Mouse (Mus musculus): ENCODE data around the gene Dusp14. TPM values are rescaled to one million over a fixed set of nuclear protein-coding genes. Genes with fewer than 3 reads are reported as not detected.

Dusp14 gene
- total RNA-seq, 1 experiment from 2014 or later = 1.3 TPM

DNA sequence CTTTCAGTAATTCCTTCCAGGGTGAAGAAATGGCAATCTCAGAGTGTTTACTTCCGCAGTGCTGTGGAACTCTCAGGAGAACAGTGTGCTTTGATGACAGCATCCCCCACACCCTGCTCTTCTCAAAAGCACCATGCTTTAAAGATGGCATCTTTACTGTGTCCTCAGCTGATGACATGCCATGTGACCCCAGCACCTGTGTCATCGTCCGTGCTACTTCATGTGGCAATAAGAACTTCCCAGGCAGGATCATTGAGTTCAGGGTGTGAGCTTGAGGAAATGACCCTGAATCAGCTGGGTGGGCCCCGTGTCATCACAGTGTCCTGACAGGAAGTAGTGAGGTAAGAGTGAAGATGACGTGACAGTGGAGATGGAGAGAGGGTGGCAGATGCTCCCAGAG is 36.5 kb downstream of the Dusp14 start:
- ATAC-seq (ENCODE audit: extremely low read depth, insufficient number of reproducible peaks, low FRiP score, poor library complexity, severe bottlenecking) = no peak

DNA sequence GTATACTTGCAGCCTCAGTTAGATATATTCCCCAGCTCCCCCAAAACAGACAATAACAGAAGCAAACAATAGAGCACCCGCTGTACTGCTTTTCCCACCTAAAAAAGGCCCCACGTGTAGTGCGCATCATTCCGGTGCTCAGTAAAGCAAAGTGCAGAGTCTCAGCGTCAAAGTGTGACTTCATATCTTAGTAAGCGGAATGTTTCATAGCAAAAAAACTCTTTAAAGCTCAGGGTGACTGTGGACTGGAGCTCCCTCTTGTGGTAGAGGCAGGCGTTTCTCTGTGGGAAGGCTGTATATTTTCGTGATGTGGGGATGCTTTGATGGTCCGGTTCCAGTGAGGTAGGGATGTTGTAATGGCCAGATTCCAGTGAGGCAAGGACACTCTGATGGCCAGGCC is 37.1 kb downstream of the Dusp14 start:
- 0 out of 2 replicates have a peak, but pooled peaks have one; percentile 30 for ATAC-seq (ENCODE audit: extremely low read depth, insufficient number of reproducible peaks, low FRiP score, poor library complexity, severe bottlenecking)

DNA sequence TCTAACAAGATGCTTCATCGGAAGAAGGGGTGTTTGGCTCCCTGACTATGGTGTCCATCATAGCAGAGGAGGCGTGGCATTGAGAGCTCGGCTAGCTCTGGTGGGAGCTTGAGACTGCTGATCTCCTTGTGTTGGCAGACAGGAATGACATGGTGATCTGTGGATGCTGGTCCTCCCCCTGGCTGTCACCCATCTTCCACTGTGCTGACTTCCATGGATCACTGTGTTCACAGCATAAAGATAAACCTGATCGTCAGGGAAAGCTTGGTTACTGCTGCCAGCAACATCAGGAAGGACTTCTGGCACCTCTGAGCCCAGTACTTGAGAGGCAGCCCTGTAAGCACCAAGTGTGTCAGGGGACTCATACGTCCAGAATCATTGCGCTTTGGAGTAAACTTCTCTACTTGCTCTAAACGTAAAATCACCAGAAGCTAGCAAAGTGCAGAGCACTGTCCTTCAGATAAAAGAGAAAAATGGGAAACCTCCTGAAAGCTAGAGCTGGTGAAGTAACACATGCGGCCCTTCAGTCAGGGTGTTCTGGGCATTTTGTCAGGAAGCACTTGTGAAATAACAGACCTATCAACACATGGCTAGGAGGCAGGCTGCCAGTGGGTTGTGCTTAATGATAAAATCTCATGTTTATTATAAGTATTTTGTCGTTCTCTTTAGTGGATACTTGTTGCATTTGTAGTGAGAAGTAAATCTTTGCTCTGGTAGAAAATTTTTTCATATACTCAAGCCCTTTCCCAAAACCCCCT is 40.6 kb downstream of the Dusp14 start:
- ATAC-seq (ENCODE audit: extremely low read depth, insufficient number of reproducible peaks, low FRiP score, poor library complexity, severe bottlenecking) = no peak

DNA sequence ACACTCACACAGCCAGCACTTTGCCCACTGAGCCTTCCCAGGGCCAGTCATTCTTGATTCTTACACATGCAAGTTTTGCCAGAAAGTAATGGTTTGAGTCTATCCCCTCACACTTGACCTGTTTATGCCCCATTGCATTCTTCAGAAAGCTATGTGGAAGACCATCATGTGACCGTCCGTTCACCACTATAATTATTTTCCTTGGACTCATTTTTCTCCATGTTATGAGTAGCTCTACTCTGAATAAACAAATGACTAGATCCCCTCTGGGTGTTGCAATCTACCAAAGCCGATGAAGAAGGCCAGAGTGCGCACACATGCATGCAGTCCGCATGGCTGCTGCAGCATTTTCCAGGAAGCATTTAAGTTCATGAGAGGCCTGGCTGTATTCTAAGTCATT is 41.8 kb downstream of the Dusp14 start:
- ATAC-seq (ENCODE audit: extremely low read depth, insufficient number of reproducible peaks, low FRiP score, poor library complexity, severe bottlenecking) = no peak

DNA sequence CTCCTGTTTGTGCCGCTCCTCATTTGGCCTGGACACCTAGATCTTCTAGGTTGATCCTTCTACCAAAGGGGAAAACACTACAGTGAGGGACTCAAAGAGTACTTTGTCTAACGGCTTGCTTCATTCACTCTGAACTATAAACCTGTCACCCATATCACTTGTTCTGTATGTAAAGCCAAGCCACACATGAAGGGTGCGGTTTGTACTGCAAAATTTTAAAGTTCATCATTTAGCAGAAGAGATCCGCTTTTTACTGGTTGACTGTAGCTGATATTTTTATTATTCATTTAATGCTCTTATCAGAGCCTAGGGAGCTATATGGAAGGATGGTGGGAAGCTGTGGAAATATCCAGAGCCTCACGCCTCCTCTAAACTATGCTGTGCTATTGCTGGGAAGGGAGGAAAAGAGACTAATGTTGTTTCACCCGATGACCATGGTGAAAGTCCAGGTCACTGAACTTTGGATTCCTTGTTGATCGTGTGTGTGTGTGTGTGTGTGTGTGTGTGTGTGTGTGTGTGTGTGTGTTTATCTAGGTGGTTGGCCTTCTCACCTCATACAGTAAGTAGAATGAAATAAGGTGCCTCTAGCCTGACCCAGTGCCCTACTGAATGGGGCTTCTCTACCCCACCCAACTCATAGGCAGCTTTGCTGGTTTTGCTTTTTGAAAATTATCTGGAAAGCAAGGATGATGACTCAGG is 52.1 kb downstream of the Dusp14 start:
- no peak for ATAC-seq (ENCODE audit: extremely low read depth, insufficient number of reproducible peaks, low FRiP score, poor library complexity, severe bottlenecking)

DNA sequence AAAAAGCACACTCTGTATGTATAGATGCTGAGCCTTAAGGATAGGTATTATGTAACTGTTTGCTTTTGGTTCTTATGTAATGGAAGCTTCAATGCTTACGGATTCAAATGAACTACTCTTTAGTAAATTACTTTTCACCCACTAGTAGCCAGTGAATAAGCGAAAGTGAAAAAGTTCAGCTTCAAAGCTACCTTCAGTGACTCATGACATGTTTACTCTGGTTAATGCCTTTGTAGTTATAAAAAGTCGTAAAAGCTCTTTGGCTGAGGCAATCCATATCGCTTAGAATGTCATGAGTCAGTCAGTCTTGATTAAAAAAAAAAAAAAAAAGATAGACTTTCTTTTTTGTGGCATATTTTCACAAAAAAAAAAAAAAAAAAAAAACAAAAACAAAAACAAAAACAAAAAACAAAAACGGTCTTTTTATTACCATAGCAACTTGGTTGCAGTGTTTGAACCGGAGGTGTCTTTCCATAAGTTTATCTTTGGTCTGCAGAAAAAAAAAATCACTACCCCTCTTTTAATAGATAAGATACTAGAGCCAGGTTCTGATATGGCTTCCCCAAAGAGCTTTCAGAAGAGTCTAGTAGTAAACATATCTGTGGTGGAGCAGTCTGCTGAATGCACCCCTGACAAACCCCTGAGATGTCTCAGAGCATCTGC is 52.8 kb downstream of the Dusp14 start:
- ATAC-seq (ENCODE audit: extremely low read depth, insufficient number of reproducible peaks, low FRiP score, poor library complexity, severe bottlenecking) = no peak

DNA sequence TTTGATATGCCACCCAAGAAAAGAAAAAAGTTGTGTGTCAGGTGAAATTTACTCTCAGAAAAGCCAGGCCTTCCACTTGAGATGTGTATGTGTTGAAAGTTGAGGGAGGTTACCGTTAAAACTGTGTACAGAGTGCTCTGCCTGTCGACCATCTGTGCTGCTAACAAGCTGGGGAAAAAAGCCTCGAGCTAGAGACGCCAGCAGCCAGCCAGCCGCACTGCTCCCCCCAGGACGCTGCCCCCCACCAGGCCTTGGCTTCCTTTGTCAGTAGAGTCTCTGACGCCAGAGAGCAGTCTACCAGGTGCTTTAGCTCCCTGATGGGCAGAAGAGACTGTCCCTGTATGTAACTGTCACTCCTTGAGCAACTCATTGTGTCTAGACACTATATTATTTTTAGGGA is 56.0 kb downstream of the Dusp14 start:
- no peak for ATAC-seq (ENCODE audit: extremely low read depth, insufficient number of reproducible peaks, low FRiP score, poor library complexity, severe bottlenecking)

DNA sequence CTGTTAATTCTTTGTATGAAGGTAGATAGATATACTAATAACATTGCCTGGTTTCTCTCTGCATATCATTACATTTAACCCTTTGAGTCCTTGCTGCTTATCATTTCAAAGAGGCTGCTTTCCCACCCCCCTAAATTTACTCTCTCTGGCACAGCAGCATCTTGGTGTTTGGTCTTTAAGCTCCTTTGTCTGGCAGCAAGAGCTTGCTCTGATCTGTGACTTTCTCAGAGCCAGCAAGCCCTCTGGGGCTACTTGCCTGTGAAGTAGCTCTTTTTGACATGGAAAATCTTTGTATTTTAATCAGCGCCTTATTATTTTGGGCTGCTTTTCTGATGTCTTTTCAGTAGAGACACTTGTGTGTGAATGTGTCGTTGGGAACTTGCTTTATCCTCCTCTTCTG is 57.5 kb downstream of the Dusp14 start:
- no peak for ATAC-seq (ENCODE audit: extremely low read depth, insufficient number of reproducible peaks, low FRiP score, poor library complexity, severe bottlenecking)

DNA sequence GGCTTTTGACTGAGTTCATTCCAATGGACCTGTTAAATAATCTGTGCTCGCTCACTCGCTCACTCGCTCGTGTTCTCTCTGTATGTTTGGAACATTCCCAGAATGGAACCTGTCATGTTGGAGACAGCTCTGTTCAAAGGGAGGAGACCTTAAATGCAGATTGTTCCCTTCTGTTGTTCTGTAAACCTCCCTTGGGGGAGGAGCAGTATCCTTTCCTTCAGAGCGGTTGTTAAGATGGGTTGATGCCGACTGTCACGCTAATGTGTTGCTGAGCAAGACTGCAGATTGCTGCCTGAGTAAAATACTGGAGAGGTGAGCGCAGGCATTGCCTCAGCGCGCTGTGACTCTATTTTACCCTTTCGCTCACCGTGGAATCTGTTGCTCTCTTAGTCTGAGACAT is 58.0 kb downstream of the Dusp14 start:
- no peak for ATAC-seq (ENCODE audit: extremely low read depth, insufficient number of reproducible peaks, low FRiP score, poor library complexity, severe bottlenecking)

DNA sequence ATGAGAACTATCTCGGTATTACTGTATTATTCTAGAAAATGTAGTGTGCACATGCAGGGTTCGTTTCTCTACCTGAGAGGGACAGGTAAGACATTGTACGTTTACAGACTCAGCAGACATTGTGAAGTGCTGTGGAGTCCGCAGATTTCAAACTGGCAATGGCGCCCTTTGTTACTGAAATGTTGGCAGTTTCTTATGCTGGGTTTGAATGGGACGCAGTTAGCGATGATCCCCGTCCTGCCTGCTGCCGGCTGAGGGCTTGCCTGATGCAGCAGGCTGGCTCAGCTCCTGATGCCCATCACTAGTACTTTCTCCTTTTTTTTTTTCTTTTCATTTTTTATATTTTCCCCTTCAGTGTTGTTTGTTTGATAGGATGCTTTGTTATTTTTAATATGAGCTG is 58.6 kb downstream of the Dusp14 start:
- ATAC-seq (ENCODE audit: extremely low read depth, insufficient number of reproducible peaks, low FRiP score, poor library complexity, severe bottlenecking) = no peak

DNA sequence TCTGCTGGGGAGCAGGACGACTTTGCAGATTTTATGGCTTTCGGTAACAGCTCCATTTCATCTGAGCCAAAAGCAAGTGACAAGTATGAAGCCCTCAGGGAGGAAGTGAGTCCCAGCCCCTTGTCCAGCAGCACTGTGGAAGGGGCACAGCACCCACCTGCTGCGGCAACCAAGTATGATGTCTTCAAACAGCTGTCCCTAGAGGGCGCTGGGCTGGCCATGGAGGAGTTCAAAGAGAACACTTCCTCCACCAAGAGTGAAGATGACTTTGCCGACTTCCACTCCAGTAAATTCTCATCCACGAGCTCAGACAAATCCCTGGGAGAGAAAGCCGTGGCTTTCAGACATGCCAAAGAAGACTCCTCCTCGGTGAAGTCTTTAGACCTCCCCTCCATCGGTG is 60.1 kb downstream of the Dusp14 start:
- ATAC-seq (ENCODE audit: extremely low read depth, insufficient number of reproducible peaks, low FRiP score, poor library complexity, severe bottlenecking) = no peak

DNA sequence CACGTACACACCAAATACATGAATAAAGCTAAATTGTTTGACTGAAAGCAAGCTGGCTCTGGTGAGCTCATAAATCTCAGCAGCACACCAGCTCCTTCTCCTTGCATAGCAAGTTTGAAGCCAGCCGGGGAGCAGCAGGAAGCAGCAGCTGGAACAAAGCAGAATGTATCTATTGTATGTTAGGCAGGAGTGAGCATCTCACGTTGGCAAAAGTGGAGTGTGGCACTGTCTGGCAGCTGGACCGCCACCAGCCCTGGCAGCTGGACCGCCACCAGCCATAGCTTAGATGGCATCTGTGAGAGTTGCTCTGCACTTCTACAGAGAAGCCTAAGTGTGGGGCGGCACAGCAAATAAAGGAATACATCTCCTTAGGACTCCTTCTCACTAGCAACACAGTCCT is 65.1 kb downstream of the Dusp14 start:
- ATAC-seq (ENCODE audit: extremely low read depth, insufficient number of reproducible peaks, low FRiP score, poor library complexity, severe bottlenecking) = no peak

DNA sequence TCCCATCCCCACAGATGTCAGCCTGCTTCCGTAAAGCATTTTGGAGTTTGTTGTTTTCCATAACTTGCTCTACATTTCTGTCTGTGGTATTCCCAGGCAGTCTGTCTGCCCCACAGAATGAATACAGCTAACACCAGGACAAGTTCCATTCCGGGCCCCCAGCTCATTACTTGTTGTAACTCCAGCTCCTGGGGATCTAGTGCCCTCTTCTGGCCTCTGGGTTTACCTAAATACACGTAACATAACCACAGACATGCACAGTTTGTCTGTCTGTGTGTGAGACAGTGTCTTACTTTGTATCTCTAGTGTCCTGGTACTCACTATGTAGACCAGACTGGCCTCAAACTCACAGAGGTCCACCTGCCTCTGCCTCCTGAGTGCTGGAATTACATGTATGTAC is 67.8 kb downstream of the Dusp14 start:
- no peak for ATAC-seq (ENCODE audit: extremely low read depth, insufficient number of reproducible peaks, low FRiP score, poor library complexity, severe bottlenecking)

DNA sequence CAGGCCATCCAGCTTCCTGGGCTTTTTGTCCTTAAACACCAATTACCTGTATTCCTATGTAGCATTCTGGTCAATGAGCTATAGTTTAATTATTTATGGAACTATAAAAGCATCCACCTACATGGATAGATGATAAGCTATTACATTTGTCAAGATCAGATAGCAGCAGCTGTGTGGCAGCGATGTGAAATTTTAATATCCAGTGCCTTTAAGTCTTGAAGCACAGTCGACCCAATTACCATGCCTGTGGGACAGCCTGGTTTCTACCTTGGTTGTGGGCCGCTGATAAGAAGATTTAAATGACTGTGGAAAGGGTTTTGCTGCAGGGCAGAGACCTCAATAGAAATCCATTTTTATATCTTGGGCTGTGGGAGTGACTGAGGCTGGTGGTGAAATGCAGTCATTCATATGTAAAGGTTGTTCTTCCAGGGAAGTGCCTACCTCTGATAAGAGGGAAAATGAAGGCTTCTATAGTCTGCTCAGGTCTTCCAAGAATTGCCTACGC is 69.6 kb downstream of the Dusp14 start:
- ATAC-seq (ENCODE audit: extremely low read depth, insufficient number of reproducible peaks, low FRiP score, poor library complexity, severe bottlenecking) = no peak

DNA sequence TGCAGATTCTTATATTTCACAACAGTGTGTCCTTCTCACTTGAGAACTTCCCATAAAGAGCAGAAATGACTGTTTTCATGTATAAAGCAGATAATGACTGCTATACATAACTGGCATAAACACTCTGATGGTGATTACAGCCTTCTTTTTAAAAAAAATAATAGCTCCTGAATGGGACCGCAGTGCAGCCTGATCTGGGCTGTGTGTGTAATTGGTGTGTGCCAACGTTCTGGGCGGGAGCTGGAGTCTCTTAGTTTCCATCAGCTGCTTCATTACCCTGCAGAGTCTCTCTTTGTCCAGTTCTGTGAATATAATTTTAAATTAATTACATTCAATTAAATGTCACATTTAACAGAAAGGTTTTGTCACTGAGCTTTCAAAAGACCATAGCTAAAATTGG is 70.1 kb downstream of the Dusp14 start:
- ATAC-seq (ENCODE audit: extremely low read depth, insufficient number of reproducible peaks, low FRiP score, poor library complexity, severe bottlenecking) = no peak

Other genes starting within 250 kb of the Dusp14 start
- gene Hnf1b, start 219.2 kb downstream of the Dusp14 start, total RNA-seq (2017) = 0.58 TPM in 1 of 2 replicates, not detected in the other
- 71.0 and 73.2 TPM in 2 replicates for gene Ddx52, start 127.2 kb downstream of the Dusp14 start, total RNA-seq (2017)
- 35.6 and 43.1 TPM in 2 replicates for gene Synrg, start 104.8 kb downstream of the Dusp14 start, total RNA-seq (2017)
- gene Tada2a, start 60.3 kb upstream of the Dusp14 start, total RNA-seq (2017) = 4.2 and 4.4 TPM in 2 replicates
- 18.0 and 23.2 TPM in 2 replicates for gene Acaca, start 60.4 kb upstream of the Dusp14 start, total RNA-seq (2017)
- not detected in 2 replicates for gene Gm11437, start 98.2 kb upstream of the Dusp14 start, total RNA-seq (2017)